Mouse (Mus musculus) hindbrain, embryonic 13.5 days (tissue): Measurements from ENCODE around the gene Rpf1. TPM values are rescaled to one million over a fixed set of nuclear protein-coding genes. Genes with fewer than 3 reads are reported as not detected.

Experiments
- ATAC-seq: fragments of 200-750 bp; cut with Nextera tagmentation; 2 replicates; pipeline ENCODE4 v1.8.0; 2017; ENCODE audit warnings: moderate TSS enrichment; ENCODE audit not compliant: low FRiP score
- H3K27ac ChIP-seq: fragments of 300-500 bp; sonication (generic); 2 replicates; pipeline ENCODE4 v1.5.1; 2015; ENCODE audit warnings: inconsistent platforms, mild to moderate bottlenecking, moderate library complexity
- H3K27me3 ChIP-seq: fragments of 300-500 bp; sonication (generic); 2 replicates; pipeline ENCODE4 v1.6.1; 2015; ENCODE audit warnings: mild to moderate bottlenecking, inconsistent platforms
- H3K36me3 ChIP-seq: fragments of 300-500 bp; sonication (generic); 2 replicates; pipeline ENCODE4 v1.6.1; 2015; ENCODE audit warnings: mild to moderate bottlenecking, inconsistent platforms
- H3K4me1 ChIP-seq: fragments of 300-500 bp; sonication (generic); replicated peaks from 2 replicates; pipeline ENCODE4 v1.6.1; 2015; ENCODE audit warnings: inconsistent platforms
- H3K4me2 ChIP-seq: fragments of 300-500 bp; sonication (generic); 2 replicates; pipeline ENCODE4 v1.6.1; 2015; ENCODE audit warnings: inconsistent platforms, mild to moderate bottlenecking, moderate library complexity
- H3K4me3 ChIP-seq: fragments of 300-500 bp; sonication (generic); 2 replicates; pipeline ENCODE4 v1.5.1; 2015; ENCODE audit warnings: mild to moderate bottlenecking, inconsistent platforms
- H3K9ac ChIP-seq: fragments of 300-500 bp; sonication (generic); 2 replicates; pipeline ENCODE4 v1.6.1; 2015; ENCODE audit warnings: mild to moderate bottlenecking, inconsistent platforms
- H3K9me3 ChIP-seq: fragments of 300-500 bp; sonication (generic); 2 replicates; pipeline ENCODE4 v1.6.1; 2016; ENCODE audit warnings: inconsistent platforms
- WGBS: fragments of 180-500 bp; shearing (Covaris S2); methylation state at CpG from one replicate; pipeline ENCODE4 v1.1.7; 2015; 5-methylcytosine and 5-hydroxymethylcytosine counted together
- polyA plus RNA-seq: library from polyadenylated mRNA; unstranded; fragments of >200 nt; fragmentation: Nextera tagmentation; extraction: Ambion mirVana; gene quantifications from 2 replicates; pipeline ENCODE4 v1.2.1, GENCODE M21; 2015

Rpf1 gene
- polyA plus RNA-seq, 1 experiment from 2014 or later, result 48.9 TPM

DNA sequence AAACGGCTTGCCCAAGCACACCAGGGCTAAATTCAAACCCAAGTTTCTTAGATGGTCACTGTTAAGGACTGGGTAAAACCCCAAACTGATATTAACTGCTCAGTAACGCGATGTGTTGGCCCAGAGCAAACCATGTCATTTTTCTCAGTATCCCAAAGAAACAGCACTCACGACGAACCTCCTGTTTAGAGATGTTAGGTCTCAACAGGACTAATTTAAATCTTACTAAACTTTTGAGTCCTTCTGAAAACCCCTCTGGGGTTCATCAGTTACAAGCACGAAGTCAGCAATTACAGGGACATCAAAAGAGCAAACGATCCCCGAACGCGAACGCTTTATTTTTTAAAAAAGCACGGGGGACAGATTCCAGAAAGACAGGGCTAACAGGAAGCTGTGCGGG lies 22.2 kb downstream of the Rpf1 start:
- WGBS, result 5% methylated on average over 13 of the region's 13 CpGs

DNA sequence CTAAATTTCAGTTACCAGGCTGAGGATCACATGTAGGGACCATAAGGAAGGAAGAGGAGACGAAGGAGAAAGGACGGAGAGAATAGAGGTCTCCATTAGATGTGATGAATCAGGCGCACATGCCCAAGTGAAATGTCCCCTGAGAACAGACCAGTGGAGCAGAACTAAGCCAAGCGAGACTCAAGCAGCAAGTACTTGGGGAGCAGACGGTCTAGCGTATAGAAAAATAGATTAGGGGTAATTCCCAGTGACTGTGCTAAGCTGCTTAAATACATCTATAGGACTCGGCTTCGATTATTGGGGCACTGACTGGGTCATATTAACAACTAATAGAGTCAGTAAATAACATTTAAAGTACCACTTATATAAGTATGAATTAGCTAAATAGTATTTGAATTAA lies 26.3 kb downstream of the Rpf1 start:
- Histone ChIP-seq H3K4me2 (no peak overlapping the region), H3K27me3 (no peaks in the 10 kb centered on the region), H3K9ac (no peak overlapping the region), H3K27ac (no peak overlapping the region), H3K4me1 (0 out of 2 replicates have a peak, but pooled peaks cover 6% of the 10 kb centered on the region), H3K4me3 (no peak overlapping the region), H3K9me3 (no peaks in the 10 kb centered on the region), H3K36me3 (no peaks in the 10 kb centered on the region)
- WGBS, result 58% methylated on average over 8 of the region's 8 CpGs
- ATAC-seq, result no peak

More for the DNA sequence above, 22.2 kb downstream of the Rpf1 start:
- no peak for ATAC-seq
- Histone ChIP-seq H3K27me3 (no peaks in the 10 kb centered on the region), H3K9ac (peak overlapping the region; percentile 82), H3K27ac (peak overlapping the region; percentile 70), H3K9me3 (no peaks in the 10 kb centered on the region), H3K4me3 (peak overlapping the region; percentile 79), H3K36me3 (peaks cover 6% of the 10 kb centered on the region), H3K4me2 (peak overlapping the region; percentile 70), H3K4me1 (peaks cover 29% of the 10 kb centered on the region)

DNA sequence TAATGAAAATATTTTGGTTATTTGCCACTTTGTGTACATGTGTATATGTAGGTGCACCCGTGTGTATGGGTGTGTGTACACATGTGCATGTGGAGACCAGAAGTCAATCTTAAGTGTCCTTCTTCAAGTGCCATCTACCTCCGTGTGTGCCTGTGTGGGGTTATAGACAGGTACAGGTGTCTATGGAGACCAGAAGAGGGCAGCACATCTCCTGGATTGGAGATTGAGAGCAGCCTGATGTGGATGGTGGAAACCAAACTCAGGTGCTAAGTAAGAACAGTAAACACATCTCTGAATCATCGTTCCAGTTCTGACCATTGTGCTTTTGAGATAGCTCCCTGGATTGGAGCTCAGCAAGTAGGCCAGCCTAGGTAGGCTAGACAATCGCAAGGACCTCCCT lies 34.8 kb downstream of the Rpf1 start:
- Histone ChIP-seq H3K9ac (no peak overlapping the region), H3K27ac (no peak overlapping the region), H3K4me2 (no peak overlapping the region), H3K4me3 (no peak overlapping the region), H3K27me3 (no peaks in the 10 kb centered on the region), H3K4me1 (no peaks in the 10 kb centered on the region), H3K9me3 (no peaks in the 10 kb centered on the region), H3K36me3 (no peaks in the 10 kb centered on the region)
- WGBS, result 89% methylated on average over 4 of the region's 4 CpGs
- ATAC-seq, result no peak

DNA sequence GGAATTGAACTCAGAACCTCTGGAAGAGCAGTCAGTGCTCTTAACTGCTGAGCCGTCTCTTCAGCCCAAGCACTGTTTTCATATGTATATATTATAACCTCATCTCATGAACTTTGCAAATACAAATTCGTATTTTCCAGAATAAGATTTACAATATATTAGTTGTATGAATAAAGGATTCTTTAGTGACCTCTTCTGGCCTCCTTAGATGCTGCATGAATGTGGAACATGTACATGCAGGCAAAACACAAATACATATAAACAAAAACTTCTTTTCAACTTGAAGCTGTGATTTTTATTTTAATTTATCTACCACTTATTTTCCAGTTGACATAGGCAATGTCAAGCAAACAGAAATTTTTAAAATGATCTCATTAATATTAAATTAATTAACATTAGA lies 39.2 kb downstream of the Rpf1 start:
- 79% methylated on average over 2 of the region's 2 CpGs for whole genome bisulfite sequencing
- no peaks in the 10 kb centered on the region for H3K4me1 ChIP-seq
- no peaks in the 10 kb centered on the region for H3K27me3 ChIP-seq
- H3K27ac ChIP-seq, result no peak overlapping the region
- ATAC-seq, result no peak
- no peaks in the 10 kb centered on the region for H3K36me3 ChIP-seq
- H3K4me3 ChIP-seq, result no peak overlapping the region
- H3K9me3 ChIP-seq, result no peaks in the 10 kb centered on the region
- H3K9ac ChIP-seq, result no peak overlapping the region
- H3K4me2 ChIP-seq, result no peak overlapping the region

GRCm38 (mm10) chr3:146474428-146474827 lies 46.8 kb downstream of the Rpf1 start:
- no peak overlapping the region for H3K27ac ChIP-seq
- H3K9ac ChIP-seq, result no peak overlapping the region
- WGBS, result 91% methylated on average over 3 of the region's 3 CpGs
- H3K4me2 ChIP-seq, result no peak overlapping the region
- H3K4me3 ChIP-seq, result no peak overlapping the region
- H3K4me1 ChIP-seq, result no peaks in the 10 kb centered on the region
- H3K36me3 ChIP-seq, result no peaks in the 10 kb centered on the region
- ATAC-seq, result no peak
- H3K27me3 ChIP-seq, result no peaks in the 10 kb centered on the region
- H3K9me3 ChIP-seq, result no peaks in the 10 kb centered on the region

DNA sequence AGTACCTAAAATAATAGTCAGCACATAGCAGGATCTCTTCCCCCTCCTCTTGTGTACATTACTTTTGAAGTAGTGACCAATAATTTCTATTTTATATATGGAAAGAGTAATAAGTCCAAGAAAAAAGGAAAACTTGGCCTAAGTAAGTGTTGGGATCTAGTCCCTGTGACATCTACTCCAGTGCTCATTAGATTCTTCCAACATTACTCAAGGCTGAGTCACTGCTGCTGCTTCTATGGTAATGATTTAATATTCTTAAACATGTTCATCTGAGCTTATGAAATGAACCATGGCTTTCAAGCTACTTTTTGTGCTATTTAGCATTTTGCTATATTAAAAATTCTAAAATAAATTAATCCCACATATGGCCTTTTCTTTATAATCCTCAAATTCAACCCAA lies 47.5 kb downstream of the Rpf1 start:
- no peak overlapping the region for H3K4me2 ChIP-seq
- no peak overlapping the region for H3K9ac ChIP-seq
- H3K4me3 ChIP-seq, result no peak overlapping the region
- H3K27ac ChIP-seq, result no peak overlapping the region
- no peaks in the 10 kb centered on the region for H3K4me1 ChIP-seq
- H3K9me3 ChIP-seq, result no peaks in the 10 kb centered on the region
- no peak for ATAC-seq
- no peaks in the 10 kb centered on the region for H3K36me3 ChIP-seq
- no peaks in the 10 kb centered on the region for H3K27me3 ChIP-seq

DNA sequence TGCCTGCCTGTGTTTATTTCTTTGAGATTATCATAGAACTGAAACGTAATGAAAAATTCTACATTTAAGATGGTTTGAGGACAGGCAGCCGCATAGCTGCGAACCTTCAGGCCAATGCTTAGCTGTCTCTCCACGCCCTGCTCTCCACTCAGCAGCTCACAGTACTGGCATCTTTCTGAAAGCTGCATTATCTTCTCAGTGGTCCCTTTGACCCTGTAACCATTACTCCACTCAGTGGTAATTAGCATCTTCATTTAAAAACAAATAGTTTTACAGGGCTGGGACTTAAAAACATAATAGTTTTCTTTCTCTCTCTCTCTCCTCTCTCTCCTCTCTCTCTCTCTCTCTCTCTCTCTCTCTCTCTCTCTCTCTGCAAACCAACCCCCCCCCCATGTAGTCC lies 48.6 kb downstream of the Rpf1 start:
- no peaks in the 10 kb centered on the region for H3K4me1 ChIP-seq
- WGBS, result 65% methylated on average over 4 of the region's 4 CpGs
- no peaks in the 10 kb centered on the region for H3K9me3 ChIP-seq
- no peaks in the 10 kb centered on the region for H3K36me3 ChIP-seq
- H3K4me2 ChIP-seq, result no peak overlapping the region
- no peak overlapping the region for H3K4me3 ChIP-seq
- H3K27me3 ChIP-seq, result no peaks in the 10 kb centered on the region
- ATAC-seq, result no peak
- no peak overlapping the region for H3K9ac ChIP-seq
- no peak overlapping the region for H3K27ac ChIP-seq

GRCm38 (mm10) chr3:146469226-146469625 lies 52.0 kb downstream of the Rpf1 start:
- Histone ChIP-seq H3K4me2 (no peak overlapping the region), H3K27ac (no peak overlapping the region), H3K4me1 (no peaks in the 10 kb centered on the region), H3K9ac (no peak overlapping the region), H3K27me3 (no peaks in the 10 kb centered on the region), H3K36me3 (no peaks in the 10 kb centered on the region), H3K4me3 (no peak overlapping the region), H3K9me3 (no peaks in the 10 kb centered on the region)
- 87% methylated on average over 2 of the region's 2 CpGs for WGBS
- ATAC-seq, result no peak

GRCm38 (mm10) chr3:146462939-146463338 lies 58.3 kb downstream of the Rpf1 start:
- Histone ChIP-seq H3K27ac (no peak overlapping the region), H3K4me1 (no peaks in the 10 kb centered on the region), H3K4me3 (no peak overlapping the region), H3K36me3 (no peaks in the 10 kb centered on the region), H3K9ac (no peak overlapping the region), H3K27me3 (no peaks in the 10 kb centered on the region), H3K9me3 (no peaks in the 10 kb centered on the region), H3K4me2 (no peak overlapping the region)
- 76% methylated on average over 2 of the region's 2 CpGs for WGBS
- no peak for ATAC-seq

Other genes starting within 250 kb of the Rpf1 start
- 13.3 and 14.4 TPM in 2 replicates for gene Ssx2ip, start 116.8 kb downstream of the Rpf1 start, polyA plus RNA-seq
- gene Ctbs, start 71.6 kb downstream of the Rpf1 start, polyA plus RNA-seq, result 4.6 and 5.1 TPM in 2 replicates
- 6.4 and 7.5 TPM in 2 replicates for gene Spata1, start 21.7 kb downstream of the Rpf1 start, polyA plus RNA-seq
- 565 TPM in 2 replicates for gene Gng5, start 21.6 kb downstream of the Rpf1 start, polyA plus RNA-seq
- not detected in 2 replicates for gene Uox, start 49.0 kb upstream of the Rpf1 start, polyA plus RNA-seq
- gene Dnase2b, start 94.2 kb upstream of the Rpf1 start, polyA plus RNA-seq, result not detected in 2 replicates
- not detected in 2 replicates for gene 4930503B20Rik, start 129.9 kb upstream of the Rpf1 start, polyA plus RNA-seq
- gene Samd13, start 164.2 kb upstream of the Rpf1 start, polyA plus RNA-seq, result 0.23 and 0.44 TPM in 2 replicates